Mouse (Mus musculus) liver, embryonic 15.5 days (tissue): Measurements from ENCODE around the gene Dnajb11. TPM values are rescaled to one million over a fixed set of nuclear protein-coding genes. Genes with fewer than 3 reads are reported as not detected.

Experiments used
- ATAC-seq: fragments of 200-750 bp; cut with Nextera tagmentation; 2 replicates; pipeline ENCODE4 v1.8.0; 2017; ENCODE audit warnings: moderate number of reproducible peaks, mild to moderate bottlenecking, moderate library complexity; ENCODE audit not compliant: insufficient read depth
- H3K27ac ChIP-seq: fragments of 300-500 bp; sonication (generic); replicated peaks from 2 replicates; pipeline ENCODE4 v1.5.1; 2015; ENCODE audit warnings: mild to moderate bottlenecking, inconsistent platforms
- H3K27me3 ChIP-seq: fragments of 300-500 bp; sonication (generic); 2 replicates; pipeline ENCODE4 v1.6.1; 2015; ENCODE audit warnings: mild to moderate bottlenecking, inconsistent platforms
- H3K36me3 ChIP-seq: fragments of 300-500 bp; sonication (generic); replicated peaks from 2 replicates; pipeline ENCODE4 v1.6.1; 2015; ENCODE audit warnings: moderate library complexity, mild to moderate bottlenecking, inconsistent platforms
- H3K4me1 ChIP-seq: fragments of 300-500 bp; sonication (generic); replicated peaks from 2 replicates; pipeline ENCODE4 v1.6.1; 2015; ENCODE audit warnings: inconsistent platforms
- H3K4me2 ChIP-seq: fragments of 300-500 bp; sonication (generic); 2 replicates; pipeline ENCODE4 v1.6.1; 2015; ENCODE audit warnings: moderate library complexity, mild to moderate bottlenecking, inconsistent platforms
- H3K4me3 ChIP-seq: fragments of 300-500 bp; sonication (generic); replicated peaks from 2 replicates; pipeline ENCODE4 v1.5.1; 2015; ENCODE audit warnings: mild to moderate bottlenecking, inconsistent platforms
- H3K9ac ChIP-seq: fragments of 300-500 bp; sonication (generic); 2 replicates; pipeline ENCODE4 v1.6.1; 2015; ENCODE audit warnings: moderate library complexity, mild to moderate bottlenecking, inconsistent platforms
- H3K9me3 ChIP-seq: fragments of 300-500 bp; sonication (generic); replicated peaks from 2 replicates; pipeline ENCODE4 v1.6.1; 2016; ENCODE audit warnings: inconsistent platforms
- WGBS: fragments of 180-500 bp; shearing (Covaris S2); methylation state at CpG from one replicate; pipeline ENCODE4 v1.1.7; 2015; ENCODE audit warnings: mixed read lengths; ENCODE audit not compliant: insufficient replicate concordance; 5-methylcytosine and 5-hydroxymethylcytosine counted together
- polyA plus RNA-seq: library from polyadenylated mRNA; unstranded; fragments of >200 nt; fragmentation: Nextera tagmentation; extraction: Ambion mirVana; gene quantifications from 2 replicates; pipeline ENCODE4 v1.2.1, GENCODE M21; 2015

Gene Dnajb11
- polyA plus RNA-seq, 1 experiment from 2014 or later, result 60.7 TPM

DNA sequence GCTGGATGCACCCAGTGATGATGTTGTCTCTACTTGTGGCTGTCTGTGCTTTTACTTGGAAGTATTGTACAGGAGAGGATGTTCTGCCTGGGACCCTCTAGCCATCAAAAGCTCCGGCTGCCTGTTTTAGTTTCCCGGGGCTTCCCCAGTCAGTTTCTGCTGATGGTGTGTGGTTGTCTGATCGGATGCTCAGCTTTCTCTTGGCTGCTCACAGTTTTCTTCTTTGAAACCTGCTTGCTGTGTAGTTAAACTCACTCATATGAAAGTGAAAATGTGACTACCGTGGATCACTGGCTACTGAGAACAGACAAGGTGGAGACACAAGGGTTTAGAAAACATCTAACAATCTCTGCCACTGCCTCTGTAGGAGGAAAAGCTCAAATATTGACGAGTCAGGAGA, 25.8 kb downstream of the Dnajb11 start:
- H3K4me1 ChIP-seq, result peaks cover 23% of the 10 kb centered on the region

DNA sequence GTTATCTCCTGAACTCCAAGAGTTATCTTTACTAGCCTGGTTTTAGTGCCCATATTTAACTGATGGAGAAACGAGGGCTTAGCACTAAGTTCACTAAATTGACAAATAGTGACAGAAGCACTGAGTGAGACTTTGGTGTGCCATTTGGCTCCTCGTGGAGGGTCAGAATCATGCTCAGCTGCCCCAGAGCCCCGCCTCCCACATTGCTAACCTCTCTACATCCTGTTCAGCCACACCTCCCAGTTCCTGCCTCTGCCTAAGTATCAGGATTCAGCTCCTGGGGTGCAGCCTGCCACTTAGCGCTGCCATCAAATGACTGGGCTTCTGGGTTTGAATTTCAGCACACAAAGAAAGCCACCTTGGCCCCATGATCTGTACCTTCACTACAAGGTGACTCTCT, 27.7 kb downstream of the Dnajb11 start:
- ATAC-seq, result no peak
- no peaks in the 10 kb centered on the region for H3K27me3 ChIP-seq
- no peak overlapping the region for H3K4me3 ChIP-seq
- peak overlapping the region; percentile 48; the same call in 1 of the 2 replicates for H3K27ac ChIP-seq
- 12% methylated on average over 4 of the region's 4 CpGs for WGBS
- no peaks in the 10 kb centered on the region for H3K9me3 ChIP-seq
- H3K4me1 ChIP-seq, result peaks cover 34% of the 10 kb centered on the region
- H3K9ac ChIP-seq, result no peak overlapping the region
- no peaks in the 10 kb centered on the region for H3K36me3 ChIP-seq
- H3K4me2 ChIP-seq, result peak overlapping the region; percentile 5

More for the DNA sequence above, 25.8 kb downstream of the Dnajb11 start:
- no peak overlapping the region for H3K4me2 ChIP-seq
- no peaks in the 10 kb centered on the region for H3K9me3 ChIP-seq
- ATAC-seq, result no peak
- H3K27ac ChIP-seq, result 0 out of 2 replicates have a peak overlapping the region, but pooled peaks have one; percentile 14
- H3K9ac ChIP-seq, result no peak overlapping the region
- H3K4me3 ChIP-seq, result no peak overlapping the region
- no peaks in the 10 kb centered on the region for H3K27me3 ChIP-seq
- no peaks in the 10 kb centered on the region for H3K36me3 ChIP-seq
- 59% methylated on average over 5 of the region's 5 CpGs for WGBS

- 0 out of 2 replicates have a peak, but pooled peaks have one; percentile 14 for ATAC-seq
- Histone ChIP-seq H3K36me3 (no peaks in the 10 kb centered on the region), H3K9me3 (no peaks in the 10 kb centered on the region), H3K4me1 (peaks cover 36% of the 10 kb centered on the region), H3K4me3 (no peak overlapping the region), H3K27ac (peak overlapping the region; percentile 61), H3K4me2 (peak overlapping the region; percentile 32), H3K9ac (no peak overlapping the region), H3K27me3 (no peaks in the 10 kb centered on the region)
- 44% methylated on average over 3 of the region's 3 CpGs for WGBS
Measured at GRCm38 (mm10) chr16:22886726-22887125, 29.1 kb downstream of the Dnajb11 start.

GRCm38 (mm10) chr16:22888835-22889234, 31.2 kb downstream of the Dnajb11 start:
- H3K36me3 ChIP-seq, result no peaks in the 10 kb centered on the region
- H3K9ac ChIP-seq, result no peak overlapping the region
- H3K9me3 ChIP-seq, result no peaks in the 10 kb centered on the region
- no peak for ATAC-seq
- peaks cover 22% of the 10 kb centered on the region for H3K4me1 ChIP-seq
- WGBS, result 52% methylated on average over 4 of the region's 4 CpGs
- H3K4me2 ChIP-seq, result no peak overlapping the region
- no peak overlapping the region for H3K4me3 ChIP-seq
- H3K27ac ChIP-seq, result no peak overlapping the region; the same call in 1 of the 2 replicates
- no peaks in the 10 kb centered on the region for H3K27me3 ChIP-seq

DNA sequence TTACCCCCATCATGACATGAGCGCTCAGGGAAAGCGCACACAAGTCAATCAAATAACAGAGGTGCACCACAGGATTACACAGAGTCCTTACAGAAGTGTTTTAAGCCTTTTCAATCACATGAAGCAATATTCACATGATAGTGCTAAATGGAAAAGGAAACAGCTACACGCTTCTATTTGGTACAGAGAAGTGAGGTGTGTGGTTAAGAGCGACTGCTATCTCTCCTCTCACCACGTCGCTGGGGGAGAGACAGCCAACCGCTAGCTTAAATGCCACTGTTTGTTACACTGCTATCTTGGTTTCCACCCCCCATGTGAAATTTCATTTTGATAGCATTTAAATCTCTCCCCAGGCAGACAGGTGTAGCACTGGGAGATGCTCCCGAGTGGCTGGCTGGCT, 32.1 kb downstream of the Dnajb11 start:
- Histone ChIP-seq H3K4me1 (peaks cover 22% of the 10 kb centered on the region), H3K27ac (no peak overlapping the region), H3K9me3 (no peaks in the 10 kb centered on the region), H3K4me2 (no peak overlapping the region), H3K4me3 (no peak overlapping the region), H3K9ac (no peak overlapping the region), H3K36me3 (no peaks in the 10 kb centered on the region), H3K27me3 (no peaks in the 10 kb centered on the region)
- WGBS, result 38% methylated on average over 8 of the region's 8 CpGs
- ATAC-seq, result no peak

- Histone ChIP-seq H3K36me3 (no peaks in the 10 kb centered on the region), H3K9me3 (no peaks in the 10 kb centered on the region), H3K4me1 (peaks cover 16% of the 10 kb centered on the region), H3K9ac (no peak within 1 kb of the TSS), H3K4me3 (peak within 1 kb of the TSS; percentile 34), H3K4me2 (no peak within 1 kb of the TSS), H3K27ac (peak within 1 kb of the TSS; percentile 84), H3K27me3 (no peaks in the 10 kb centered on the region)
- WGBS, result 36% methylated on average over 11 of the region's 11 CpGs
- no peak for ATAC-seq
Measured at GRCm38 (mm10) chr16:22890683-22891510, 33.3 kb downstream of the Dnajb11 start, which contains the start of gene Ahsg. Ahsg (plus strand) TSS chr16:22891277.

GRCm38 (mm10) chr16:22891733-22892154, 34.1 kb downstream of the Dnajb11 start:
- Histone ChIP-seq H3K27ac (peak overlapping the region; percentile 84), H3K4me3 (peak overlapping the region; percentile 34), H3K9me3 (no peaks in the 10 kb centered on the region), H3K9ac (no peak overlapping the region), H3K4me1 (peaks cover 16% of the 10 kb centered on the region), H3K36me3 (no peaks in the 10 kb centered on the region), H3K4me2 (no peak overlapping the region), H3K27me3 (no peaks in the 10 kb centered on the region)
- peak; percentile 63 for ATAC-seq
- 66% methylated on average over 8 of the region's 8 CpGs for WGBS

- H3K4me2 ChIP-seq, result 0 out of 2 replicates have a peak overlapping the region, but pooled peaks have one; percentile 23
- no peak overlapping the region for H3K9ac ChIP-seq
- no peaks in the 10 kb centered on the region for H3K36me3 ChIP-seq
- peak; percentile 19; the same call in 1 of the 2 replicates for ATAC-seq
- H3K4me1 ChIP-seq, result peaks cover 16% of the 10 kb centered on the region
- H3K9me3 ChIP-seq, result no peaks in the 10 kb centered on the region
- H3K4me3 ChIP-seq, result 0 out of 2 replicates have a peak overlapping the region, but pooled peaks have one; percentile 5
- WGBS, result 61% methylated on average over 8 of the region's 8 CpGs
- peak overlapping the region; percentile 24; the same call in 1 of the 2 replicates for H3K27ac ChIP-seq
- no peaks in the 10 kb centered on the region for H3K27me3 ChIP-seq
Measured at GRCm38 (mm10) chr16:22894095-22894494, 36.5 kb downstream of the Dnajb11 start.

DNA sequence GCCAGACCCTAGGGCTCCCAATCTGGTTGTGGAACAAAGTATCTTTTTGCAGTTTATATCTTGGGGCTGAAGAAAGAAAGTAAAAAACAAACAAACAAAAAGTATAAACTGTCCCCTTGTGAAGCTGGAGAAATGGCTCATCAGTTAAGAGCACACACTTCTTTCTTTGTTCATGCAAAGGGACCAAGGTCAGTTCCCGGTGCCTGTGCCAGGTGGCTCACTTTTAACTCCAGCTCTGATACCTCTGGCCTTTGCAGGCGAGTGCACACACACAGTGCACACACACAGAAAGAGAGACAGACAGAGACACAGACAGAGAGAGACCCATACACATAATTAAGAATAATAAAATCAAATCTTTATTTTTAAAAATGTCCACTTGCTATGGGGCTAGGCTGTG, 39.0 kb downstream of the Dnajb11 start:
- H3K27me3 ChIP-seq, result no peaks in the 10 kb centered on the region
- no peaks in the 10 kb centered on the region for H3K9me3 ChIP-seq
- no peak overlapping the region for H3K9ac ChIP-seq
- no peak for ATAC-seq
- 32% methylated on average over 2 of the region's 2 CpGs for WGBS
- H3K4me1 ChIP-seq, result no peaks in the 10 kb centered on the region
- no peak overlapping the region for H3K4me2 ChIP-seq
- H3K27ac ChIP-seq, result no peak overlapping the region
- H3K36me3 ChIP-seq, result no peaks in the 10 kb centered on the region
- no peak overlapping the region for H3K4me3 ChIP-seq

DNA sequence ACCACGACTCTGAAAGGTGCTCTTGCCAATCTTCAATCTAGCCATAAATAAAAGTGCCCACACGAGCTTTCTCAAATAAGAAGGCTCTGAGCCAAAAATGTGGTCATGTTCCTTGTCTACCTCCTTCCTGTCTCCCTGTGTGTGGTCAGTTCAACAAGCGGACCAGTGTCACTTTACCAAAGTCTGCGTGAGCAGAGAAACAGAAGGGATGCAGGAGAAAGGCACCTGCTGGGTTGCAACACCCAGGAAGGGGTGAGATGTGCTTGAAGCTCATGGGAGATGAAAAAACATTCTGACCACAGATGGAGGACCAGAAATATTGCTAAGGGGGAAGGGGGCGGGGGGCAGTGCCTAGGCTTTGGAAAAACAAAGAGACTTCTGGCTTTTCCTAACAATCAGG, 41.7 kb downstream of the Dnajb11 start:
- Histone ChIP-seq H3K27ac (no peak overlapping the region), H3K4me2 (no peak overlapping the region), H3K9me3 (no peaks in the 10 kb centered on the region), H3K4me3 (no peak overlapping the region), H3K27me3 (no peaks in the 10 kb centered on the region), H3K4me1 (no peaks in the 10 kb centered on the region), H3K9ac (no peak overlapping the region), H3K36me3 (no peaks in the 10 kb centered on the region)
- WGBS, result 27% methylated on average over 5 of the region's 5 CpGs
- ATAC-seq, result peak; percentile 16; the same call in 1 of the 2 replicates

DNA sequence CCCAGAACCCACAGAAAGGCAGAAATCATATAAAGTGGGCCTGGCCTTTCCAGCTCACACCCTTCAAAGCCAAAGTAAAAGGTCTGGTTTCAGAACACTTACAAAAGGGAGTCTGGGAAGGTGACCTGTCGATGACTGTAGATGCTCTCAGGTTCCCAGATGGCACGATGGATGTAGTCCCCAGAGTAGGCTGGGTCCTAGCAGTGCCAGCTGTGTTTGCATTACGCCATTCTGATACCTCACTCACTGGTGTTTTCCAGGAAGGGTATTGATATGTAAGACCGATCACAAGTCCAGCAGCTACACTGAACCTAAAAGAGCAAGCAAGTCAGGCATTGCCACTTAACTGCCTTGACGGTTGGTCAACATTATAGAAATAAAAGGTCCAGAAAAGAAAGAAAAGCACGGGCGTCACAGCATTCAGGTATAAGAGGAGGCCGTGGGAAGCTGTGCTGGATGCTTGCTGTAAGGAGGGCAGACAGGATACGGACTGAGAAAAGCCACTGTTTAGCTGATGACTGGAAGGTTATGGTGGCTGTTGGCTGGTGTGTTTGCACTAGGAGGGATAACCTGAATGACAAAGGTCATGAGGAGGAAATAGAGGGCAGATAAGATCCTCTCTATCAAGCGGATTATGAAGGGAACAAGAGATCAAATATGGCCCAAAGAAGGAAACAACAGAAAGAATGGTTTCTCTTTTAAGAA, 42.4 kb downstream of the Dnajb11 start:
- Histone ChIP-seq H3K9me3 (no peaks in the 10 kb centered on the region), H3K4me1 (no peaks in the 10 kb centered on the region), H3K4me3 (no peak overlapping the region), H3K9ac (no peak overlapping the region), H3K27me3 (no peaks in the 10 kb centered on the region), H3K36me3 (no peaks in the 10 kb centered on the region), H3K4me2 (no peak overlapping the region), H3K27ac (no peak overlapping the region)
- WGBS, result 55% methylated on average over 10 of the region's 10 CpGs
- ATAC-seq, result peak; percentile 62
